Mouse (Mus musculus) spleen, adult 2 months (tissue): ENCODE results near the gene Ext2. TPM values are rescaled to one million over a fixed set of nuclear protein-coding genes. Genes with fewer than 3 reads are reported as not detected.
A peak's percentile ranks its signal among the peaks of the same experiment; 100 is the strongest.

Experiments
- DNase-seq, 2 experiments: peaks; one replicate each; pipeline versions ENCODE4 v3.0.0 to v3.0.0-alpha.2; 2012 to 2021; ENCODE audit warnings: low spot score in 2 of 2, low read depth in 1 of 2
- H3K27ac ChIP-seq: fragments of 200-500 bp; 2 replicates; pipeline ENCODE4 v1.5.1; 2012; ENCODE audit warnings: low read length, inconsistent platforms; ENCODE audit not compliant: insufficient read depth
- H3K27me3 ChIP-seq: fragments of 200-500 bp; 2 replicates; pipeline ENCODE4 v1.6.1; 2012; ENCODE audit warnings: mild to moderate bottlenecking, moderate library complexity, low read length, inconsistent platforms; ENCODE audit not compliant: control insufficient read depth, insufficient read depth
- H3K36me3 ChIP-seq: fragments of 200-500 bp; 2 replicates; pipeline ENCODE4 v1.6.1; 2012; ENCODE audit warnings: mild to moderate bottlenecking, low read length, inconsistent platforms; ENCODE audit not compliant: control insufficient read depth, insufficient read depth
- H3K4me1 ChIP-seq: fragments of 200-500 bp; 2 replicates; pipeline ENCODE4 v1.6.1; 2011; ENCODE audit warnings: inconsistent platforms; ENCODE audit not compliant: control insufficient read depth, insufficient read depth, insufficient read length
- H3K4me3 ChIP-seq: fragments of 200-500 bp; 2 replicates; pipeline ENCODE4 v1.5.1; 2011; ENCODE audit warnings: mild to moderate bottlenecking, inconsistent platforms; ENCODE audit not compliant: insufficient read depth, insufficient read length; ENCODE audit errors: extremely low read depth
- CTCF ChIP-seq: fragments of 200-500 bp; IDR thresholded peaks from 2 replicates; pipeline ENCODE4 v1.5.1; 2011; ENCODE audit warnings: mild to moderate bottlenecking, inconsistent platforms; ENCODE audit not compliant: insufficient read depth, insufficient read length, insufficient replicate concordance; ENCODE audit errors: extremely low read depth
- POLR2A ChIP-seq: fragments of 200-500 bp; IDR thresholded peaks from 2 replicates; pipeline ENCODE4 v1.6.1; 2011; ENCODE audit warnings: low read depth, low read length, inconsistent platforms
- WGBS: fragments of 180-500 bp; shearing (Covaris S2); methylation state at CpG from one replicate; pipeline ENCODE4 v1.1.7; 2018; 5-methylcytosine and 5-hydroxymethylcytosine counted together
- polyA plus RNA-seq: library from polyadenylated mRNA; depleted of rRNA; stranded (reverse); fragments of >200 nt; gene quantifications from 2 replicates; pipeline ENCODE4 v1.2.3, GENCODE M21; 2012

Ext2 gene
- polyA plus RNA-seq, 1 experiment, result 23.9 TPM

- WGBS, result 10% methylated on average over 20 of the region's 20 CpGs
- H3K27ac ChIP-seq, result no peak overlapping the region
- peaks cover under 1% of the 10 kb centered on the region for H3K4me1 ChIP-seq
- no peak overlapping the region for H3K4me3 ChIP-seq
- TF ChIP-seq POLR2A, result no peak
- no peaks in the 10 kb centered on the region for H3K36me3 ChIP-seq
- H3K27me3 ChIP-seq, result peaks cover 18% of the 10 kb centered on the region
- no peak for DNase-seq
Measured at GRCm38 (mm10) chr2:93647924-93648575, 174.3 kb downstream of the Ext2 start.

DNA sequence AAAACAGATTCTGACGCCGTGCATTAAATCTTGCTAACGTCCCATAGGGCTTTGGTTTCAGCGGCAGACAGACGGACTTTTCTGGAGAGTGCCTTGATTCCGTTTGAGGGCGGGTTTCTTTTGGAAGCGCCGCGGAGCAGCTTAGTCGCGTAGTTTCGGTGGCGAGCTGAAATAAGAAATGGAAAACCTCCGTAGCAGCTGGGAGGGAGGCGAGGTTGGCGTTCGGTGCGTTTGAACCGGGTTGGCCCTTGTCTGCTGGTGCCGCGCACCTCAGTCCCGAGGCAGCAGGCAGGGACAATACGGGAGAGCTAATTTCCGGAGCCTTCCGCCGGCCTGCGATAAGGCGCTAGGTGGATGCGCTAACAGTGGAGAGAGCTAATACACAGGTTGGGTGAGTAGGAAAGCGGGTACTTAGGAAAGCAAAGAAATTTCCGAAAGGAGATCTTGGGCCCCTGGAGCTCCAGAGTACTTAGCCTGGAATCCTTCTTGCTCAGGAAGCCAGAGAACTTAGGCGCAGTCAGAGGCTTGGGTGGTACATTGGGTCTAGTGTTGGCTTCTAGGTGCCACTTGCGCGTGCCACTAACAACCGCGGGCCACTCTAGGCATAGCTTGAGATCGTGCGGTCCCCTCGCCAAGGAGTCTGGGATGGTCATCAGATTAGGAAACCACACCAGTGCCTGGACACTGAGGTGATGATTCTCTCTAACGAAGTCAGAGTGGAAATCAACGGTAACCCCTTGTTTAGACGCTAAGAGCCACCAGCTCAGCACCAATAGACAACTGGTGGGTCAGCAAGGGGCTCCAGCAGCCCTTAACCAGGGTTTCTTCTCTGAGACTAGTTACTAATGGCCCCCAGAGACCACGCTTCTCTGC lies 175.1 kb downstream of the Ext2 start:
- Histone ChIP-seq H3K27ac (no peak overlapping the region), H3K4me1 (peaks cover 3% of the 10 kb centered on the region), H3K36me3 (no peaks in the 10 kb centered on the region), H3K4me3 (no peak overlapping the region), H3K27me3 (peaks cover 24% of the 10 kb centered on the region)
- TF ChIP-seq CTCF (no peak), POLR2A (no peak)
- DNase-seq, result no peak
- 5% methylated on average over 44 of the region's 44 CpGs for WGBS

- no peak for DNase-seq
- no peaks in the 10 kb centered on the region for H3K36me3 ChIP-seq
- 18% methylated on average over 33 of the region's 33 CpGs for WGBS
- peaks cover 3% of the 10 kb centered on the region for H3K4me1 ChIP-seq
- peak overlapping the region; percentile 33; the same call in 1 of the 2 replicates for H3K4me3 ChIP-seq
- H3K27ac ChIP-seq, result no peak overlapping the region
- H3K27me3 ChIP-seq, result peaks cover 26% of the 10 kb centered on the region
- TF ChIP-seq POLR2A (no peak), CTCF (no peak)
Measured at GRCm38 (mm10) chr2:93645626-93646320, 176.6 kb downstream of the Ext2 start.

GRCm38 (mm10) chr2:93645197-93645596 lies 177.2 kb downstream of the Ext2 start:
- Histone ChIP-seq H3K4me3 (no peak overlapping the region), H3K4me1 (peaks cover 3% of the 10 kb centered on the region), H3K27ac (no peak overlapping the region), H3K27me3 (peaks cover 24% of the 10 kb centered on the region), H3K36me3 (no peaks in the 10 kb centered on the region)
- 87% methylated on average over 10 of the region's 10 CpGs for WGBS
- no peak for TF ChIP-seq POLR2A
- TF ChIP-seq CTCF, result no peak
- DNase-seq, result no peak

DNA sequence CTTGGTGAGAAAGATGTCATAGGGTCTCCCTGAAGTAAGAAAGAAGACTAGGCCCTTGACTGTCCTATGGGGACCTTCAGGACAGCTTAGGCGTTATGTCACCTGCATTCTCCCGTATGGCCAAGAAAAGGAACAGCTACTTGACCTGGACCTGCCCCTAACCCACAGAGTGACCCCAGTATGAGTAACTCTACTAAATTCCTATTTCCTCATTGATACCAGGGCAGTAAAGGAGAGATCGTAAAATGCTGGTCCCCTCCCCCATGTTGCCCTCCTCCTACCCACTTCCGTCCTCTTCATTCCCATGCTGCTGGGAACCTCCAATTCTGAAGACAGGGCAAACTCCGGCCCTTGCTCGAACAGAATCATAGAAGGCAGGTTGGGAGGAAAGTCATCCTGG lies 177.6 kb downstream of the Ext2 start:
- Histone ChIP-seq H3K4me1 (peaks cover 3% of the 10 kb centered on the region), H3K27me3 (peaks cover 24% of the 10 kb centered on the region), H3K36me3 (no peaks in the 10 kb centered on the region), H3K27ac (no peak overlapping the region), H3K4me3 (no peak overlapping the region)
- 78% methylated on average over 6 of the region's 6 CpGs for WGBS
- TF ChIP-seq CTCF, result no peak
- no peak for TF ChIP-seq POLR2A
- no peak for DNase-seq

GRCm38 (mm10) chr2:93644234-93644633 lies 178.1 kb downstream of the Ext2 start:
- Histone ChIP-seq H3K4me1 (peaks cover 3% of the 10 kb centered on the region), H3K36me3 (no peaks in the 10 kb centered on the region), H3K4me3 (no peak overlapping the region), H3K27ac (no peak overlapping the region), H3K27me3 (peaks cover 24% of the 10 kb centered on the region)
- DNase-seq, result no peak
- 84% methylated on average over 4 of the region's 4 CpGs for WGBS
- TF ChIP-seq POLR2A (no peak), CTCF (no peak)
